Mouse (Mus musculus) heart, adult 2 months (tissue): ENCODE results near the gene Rora.

ENCODE experiments used
- CTCF ChIP-seq: fragments of 200-600 bp; IDR thresholded peaks from 2 replicates; pipeline ENCODE4 v1.8.1; 2022; ENCODE audit warnings: antibody characterized with exemption, mild to moderate bottlenecking, moderate library complexity
- EP300 ChIP-seq: fragments of 200-500 bp; IDR thresholded peaks from 2 replicates; pipeline ENCODE4 v1.6.1; 2011; ENCODE audit warnings: low read depth, low read length, control low read depth; ENCODE audit not compliant: insufficient read depth
- POLR2A ChIP-seq: fragments of 200-500 bp; IDR thresholded peaks from 2 replicates; pipeline ENCODE4 v1.6.1; 2011; ENCODE audit warnings: mild to moderate bottlenecking, low read depth, low read length, control low read depth; ENCODE audit not compliant: insufficient read depth

- TF ChIP-seq CTCF: no peak
- no peak for TF ChIP-seq POLR2A
- no peak for TF ChIP-seq EP300
Measured at GRCm38 (mm10) chr9:69394234-69394633, 740.6 kb downstream of the Rora start.
